Mouse (Mus musculus) 3134 (cell line): ENCODE results near the gene Cst8.
A peak's percentile ranks its signal among the peaks of the same experiment; 100 is the strongest.
"Not testable (repeated sequence)": the region's sequence is repeated elsewhere in the genome, so short reads cannot be mapped to it uniquely, and the experiment has no call there.

Experiments used
- DNase-seq: peaks from one replicate; pipeline ENCODE4 v3.0.0-alpha.2; 2011; ENCODE audit warnings: low spot score; ENCODE audit not compliant: insufficient read length; ENCODE audit errors: extremely low read depth

Cst8 gene

DNA sequence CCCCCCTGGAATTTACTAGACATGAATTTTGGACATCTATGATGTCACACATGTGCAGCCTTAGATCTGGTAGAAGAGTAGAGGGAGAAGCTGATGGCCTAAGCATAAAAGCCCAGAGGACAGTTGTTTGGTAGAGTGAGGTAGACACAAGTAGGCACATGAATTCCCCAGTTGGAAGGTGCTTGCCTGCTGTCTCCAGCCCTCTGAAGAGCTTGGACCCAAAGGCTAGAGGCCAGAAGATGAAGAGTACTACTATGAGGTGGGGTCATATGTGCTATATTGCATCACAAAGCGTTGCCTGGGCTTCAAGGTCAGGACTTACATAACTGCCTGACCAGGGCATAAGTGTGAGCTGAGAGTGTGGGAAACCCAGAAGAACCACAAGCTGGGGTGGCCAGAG, at the start of gene Cst8:
TSS of gene Cst8 (plus strand) at position 301 of the 400 bp plus-strand sequence.
- no peak for DNase-seq

GRCm38 (mm10) chr2:148750058-148750457, 48.5 kb upstream of the Cst8 start, which contains the start of gene Cstl1:
Gene Cstl1 (plus strand): TSS chr2:148750358.
- no peak for DNase-seq

DNA sequence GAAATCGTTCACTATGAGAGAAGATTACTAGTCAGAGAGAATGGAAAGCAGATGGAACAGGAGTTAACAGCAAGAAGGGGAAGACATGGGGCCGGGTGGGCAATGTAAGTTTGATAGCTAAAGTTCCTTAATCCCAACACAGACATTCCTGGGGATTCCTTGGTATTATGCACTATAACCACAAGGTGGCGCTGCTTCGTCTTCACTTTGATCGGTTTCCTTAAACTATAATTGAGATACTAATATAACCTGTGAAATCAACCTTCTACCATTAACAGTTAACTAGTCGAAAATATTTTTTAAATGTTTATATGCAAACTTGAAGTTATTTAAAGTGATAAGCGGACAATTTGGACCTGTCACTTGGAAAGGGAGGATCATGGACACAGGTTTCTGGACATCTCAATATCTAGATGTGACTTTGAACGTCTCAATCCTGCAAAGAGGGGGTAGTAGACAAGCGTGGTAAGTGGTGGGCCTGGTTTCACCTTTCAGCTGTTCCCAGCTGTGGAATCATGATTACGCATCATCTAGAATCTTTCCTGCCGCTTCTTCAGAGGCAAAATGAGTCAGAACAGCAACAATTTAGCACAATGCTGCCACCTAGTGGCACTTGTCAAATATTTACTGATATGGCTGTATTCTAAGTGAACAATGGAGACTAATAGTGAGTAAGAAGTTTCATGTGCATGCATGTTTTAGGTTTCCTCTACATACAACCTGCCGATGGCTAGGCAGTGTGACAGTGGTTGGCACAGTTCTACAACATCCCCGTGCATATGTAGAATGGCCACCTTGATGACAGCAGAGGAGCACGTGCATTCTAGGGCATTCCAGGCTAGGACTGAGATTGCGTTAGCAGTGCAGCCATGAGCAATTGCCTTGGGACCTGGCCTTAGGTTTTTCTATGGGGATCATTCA, 46.4 kb upstream of the Cst8 start:
- peak; percentile 46 for DNase-seq

GRCm38 (mm10) chr2:148754310-148754846, 44.2 kb upstream of the Cst8 start:
- DNase-seq, result no peak

DNA sequence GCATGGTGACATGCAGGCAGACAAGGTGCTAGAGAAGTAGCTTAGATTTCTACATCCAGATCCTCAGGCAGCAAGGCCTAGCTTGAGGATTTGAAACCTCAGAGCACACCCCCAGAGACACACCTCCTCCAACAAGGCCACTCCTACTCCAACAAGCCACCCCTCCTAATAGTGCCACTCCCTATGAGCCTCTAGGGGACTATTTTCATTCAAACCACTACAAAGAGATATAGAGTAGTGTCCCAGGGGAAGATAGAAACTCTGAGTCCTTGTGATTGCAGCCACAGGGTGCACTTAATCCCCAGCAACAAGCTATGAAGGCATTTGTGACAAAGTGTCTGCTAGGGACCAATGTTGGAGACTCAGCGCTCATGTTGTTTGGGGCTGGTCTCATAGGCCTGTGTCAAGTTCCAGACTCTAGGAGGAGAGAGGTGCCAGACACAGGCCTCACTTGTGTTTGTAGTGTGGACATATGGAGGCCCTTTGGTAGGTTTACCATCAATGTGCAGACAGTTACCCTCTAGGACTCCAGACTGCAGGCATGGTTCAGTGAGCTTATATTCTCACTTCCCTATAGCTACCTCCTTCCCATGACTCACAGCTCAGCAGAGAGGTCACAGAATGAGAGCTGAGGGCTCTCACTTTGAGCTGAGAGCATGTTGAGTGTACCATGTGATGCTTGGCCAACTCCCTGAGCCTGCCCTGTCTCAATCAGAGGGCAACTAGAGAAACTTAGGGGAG, 34.8 kb upstream of the Cst8 start:
- no peak for DNase-seq

DNA sequence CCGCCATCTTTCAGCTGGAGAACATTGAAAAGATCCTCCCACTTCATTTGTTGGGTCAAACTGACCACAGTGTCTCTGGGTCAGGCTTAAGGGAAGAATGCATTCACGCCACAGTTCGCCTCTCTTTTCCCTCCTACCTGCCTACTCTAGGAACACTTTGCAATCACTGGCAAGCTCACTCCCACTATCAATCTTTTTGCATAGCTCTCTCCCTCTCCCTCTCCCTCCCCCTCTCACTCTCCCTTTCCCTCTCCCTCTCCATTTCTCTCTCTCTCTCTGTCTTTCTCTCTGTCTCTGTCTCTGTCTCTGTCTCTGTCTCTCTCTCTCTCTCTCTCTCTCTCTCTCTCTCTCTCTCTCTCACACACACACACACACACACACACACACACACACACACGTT, 27.2 kb upstream of the Cst8 start, which contains the start of gene Cst11:
TSS of gene Cst11 (minus strand) at position 101 of the 400 bp plus-strand sequence.
- DNase-seq, result not testable (repeated sequence)

GRCm38 (mm10) chr2:148781709-148782108, 16.9 kb upstream of the Cst8 start, which contains the start of gene 8030411F24Rik:
Gene 8030411F24Rik (plus strand): TSS chr2:148782009.
- DNase-seq, result no peak

DNA sequence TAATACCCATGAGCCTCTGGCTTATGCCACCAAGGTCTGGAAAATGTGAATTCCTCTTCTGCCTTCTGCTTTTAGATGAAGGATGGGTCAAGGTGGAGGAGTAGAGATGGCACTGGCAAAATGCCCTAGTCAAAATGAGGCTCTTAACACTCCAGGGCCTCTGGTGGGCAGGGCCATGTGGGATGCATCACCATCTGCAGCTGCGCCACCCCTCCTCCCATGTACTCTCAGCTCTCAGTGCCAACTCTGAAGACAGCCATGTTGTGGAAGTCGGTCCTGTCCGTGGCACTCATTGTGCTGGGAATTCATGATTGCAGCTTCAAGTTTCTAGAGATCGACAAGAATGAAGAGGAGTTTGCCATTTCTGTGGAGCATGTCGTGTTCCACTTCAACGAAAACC, 9.4 kb upstream of the Cst8 start, which contains the start of gene Cst12:
TSS of gene Cst12 (plus strand) at position 220 of the 400 bp plus-strand sequence.
- no peak for DNase-seq

- no peak for DNase-seq
Observed at GRCm38 (mm10) chr2:148801491-148801921, 2.9 kb downstream of the Cst8 start.

DNA sequence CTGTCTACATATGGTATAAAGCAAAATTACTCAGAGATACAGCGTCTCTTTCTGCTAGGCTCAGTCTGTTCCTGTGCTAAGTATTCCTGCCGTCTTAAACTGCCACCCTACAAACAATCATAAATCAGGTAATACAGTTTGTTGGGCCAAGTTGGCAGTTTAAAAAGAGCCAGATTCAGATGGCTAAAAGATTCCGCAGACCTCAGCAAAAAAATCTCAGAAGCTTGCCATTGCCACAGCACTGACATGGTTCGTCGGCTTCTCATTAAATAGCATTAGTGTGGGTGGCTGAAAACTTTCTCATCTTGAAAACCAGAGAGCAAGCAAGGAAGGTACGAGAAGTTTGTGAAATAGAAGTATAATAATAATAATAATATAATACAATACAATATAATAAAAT, 8.1 kb downstream of the Cst8 start:
- no peak for DNase-seq

GRCm38 (mm10) chr2:148819909-148820308, 21.3 kb downstream of the Cst8 start, which contains the start of gene Cst13:
Gene Cst13 (plus strand): TSS chr2:148820081.
- no peak for DNase-seq

DNA sequence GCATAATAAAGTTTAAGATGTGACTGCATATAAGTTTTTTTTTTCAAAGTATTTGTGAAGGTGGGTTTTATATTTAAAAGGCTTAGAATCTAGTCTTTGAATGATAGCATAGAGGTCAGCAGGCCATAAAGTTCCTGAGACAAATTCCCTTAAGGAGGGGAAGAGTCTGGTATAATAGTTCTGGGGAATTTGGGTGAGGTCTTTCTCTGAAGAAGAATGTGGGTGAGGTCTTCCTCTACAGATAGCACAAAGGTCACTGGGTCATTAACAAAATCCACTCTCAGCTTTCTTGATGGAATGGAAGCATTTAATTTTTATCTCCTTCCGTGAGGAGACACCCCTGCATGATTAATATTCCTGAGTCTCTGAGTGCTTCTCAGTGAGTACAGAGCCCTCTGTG, 27.4 kb downstream of the Cst8 start:
- no peak for DNase-seq

DNA sequence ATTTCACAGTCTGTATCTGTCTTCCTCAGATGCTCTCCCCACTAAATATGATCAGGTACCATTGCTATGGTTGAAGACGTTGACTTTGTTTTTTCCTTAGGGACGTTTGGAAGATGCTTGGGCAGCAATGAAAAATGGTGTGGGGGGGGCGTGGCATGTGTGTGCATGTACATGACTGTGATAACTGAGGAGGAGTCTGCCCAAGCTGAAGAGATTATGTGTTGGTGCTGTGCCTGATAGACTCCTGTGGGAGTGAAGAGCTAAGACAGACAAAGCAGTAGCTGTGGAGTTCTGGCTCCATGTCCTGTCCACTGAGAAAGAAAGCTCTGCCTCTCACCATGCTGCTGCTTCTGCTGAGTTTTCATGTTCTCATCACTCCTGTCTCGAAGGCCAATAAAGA, 36.3 kb downstream of the Cst8 start, which contains the start of gene Cst9:
TSS of gene Cst9 (plus strand) at position 236 of the 400 bp plus-strand sequence.
- DNase-seq, result no peak

- no peak for DNase-seq
Observed at GRCm38 (mm10) chr2:148838075-148838777, 39.6 kb downstream of the Cst8 start.

- no peak for DNase-seq
Observed at GRCm38 (mm10) chr2:148839224-148839623, 40.6 kb downstream of the Cst8 start.

DNA sequence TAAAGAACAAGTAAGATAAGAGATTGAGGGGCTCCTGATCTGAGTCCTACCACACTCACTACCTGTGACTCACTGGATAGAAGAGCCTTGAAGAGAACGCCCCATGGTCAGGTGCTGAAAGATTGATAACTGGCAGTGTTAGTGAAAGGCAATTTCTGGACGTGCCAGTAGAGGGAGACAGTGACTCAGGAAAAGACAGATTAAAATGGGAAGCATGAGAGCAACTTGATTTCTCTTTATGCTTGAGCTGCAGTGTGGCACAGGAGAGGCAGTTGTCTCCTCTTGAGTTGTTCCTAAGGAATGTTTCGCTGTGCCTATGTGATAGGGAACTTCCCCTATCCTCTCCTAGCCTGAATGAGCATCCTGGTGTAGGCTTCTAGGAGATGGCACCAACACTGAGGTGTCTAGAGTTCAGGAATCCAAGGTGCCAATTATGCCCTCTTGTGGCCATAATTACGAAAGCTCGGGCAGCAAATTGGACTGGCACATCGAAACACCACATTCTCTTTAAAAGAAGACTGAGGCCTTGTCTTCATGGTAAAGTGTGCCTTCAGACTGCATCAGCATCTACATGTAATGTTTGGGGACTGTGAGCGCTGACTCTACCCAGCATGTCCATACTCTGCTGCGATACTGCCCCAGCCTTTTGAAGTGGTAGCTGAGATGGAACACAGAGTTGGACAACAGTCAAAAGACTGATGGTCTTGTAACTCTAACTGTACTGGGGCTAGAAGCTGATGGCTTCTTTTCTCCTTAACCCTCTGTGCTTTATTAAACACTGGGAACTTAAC, 52.7 kb downstream of the Cst8 start:
- DNase-seq, result peak; percentile 63
